Mouse (Mus musculus) heart, embryonic 13.5 days (tissue): ENCODE measurements around the gene Rimbp2. TPM values are rescaled to one million over a fixed set of nuclear protein-coding genes. Genes with fewer than 3 reads are reported as not detected.
A peak's percentile ranks its signal among the peaks of the same experiment; 100 is the strongest.
"Not testable (repeated sequence)": the region's sequence is repeated elsewhere in the genome, so short reads cannot be mapped to it uniquely, and the experiment has no call there.

ENCODE experiments used
- ATAC-seq: fragments of 200-750 bp; cut with Nextera tagmentation; 2 replicates; pipeline ENCODE4 v1.8.0; 2017; ENCODE audit warnings: moderate TSS enrichment; ENCODE audit not compliant: insufficient number of reproducible peaks, low FRiP score, low TSS enrichment; ENCODE audit errors: extremely low read depth
- H3K27ac ChIP-seq: fragments of 300-500 bp; sonication (generic); replicated peaks from 2 replicates; pipeline ENCODE4 v1.5.1; 2015; ENCODE audit warnings: moderate library complexity, mild to moderate bottlenecking, inconsistent platforms
- H3K27me3 ChIP-seq: fragments of 300-500 bp; sonication (generic); replicated peaks from 2 replicates; pipeline ENCODE4 v1.6.1; 2015; ENCODE audit warnings: mild to moderate bottlenecking, inconsistent platforms
- H3K36me3 ChIP-seq: fragments of 300-500 bp; sonication (generic); 2 replicates; pipeline ENCODE4 v1.6.1; 2015; ENCODE audit warnings: mild to moderate bottlenecking, inconsistent platforms
- H3K4me1 ChIP-seq: fragments of 300-500 bp; sonication (generic); 2 replicates; pipeline ENCODE4 v1.6.1; 2015; ENCODE audit warnings: inconsistent platforms
- H3K4me2 ChIP-seq: fragments of 300-500 bp; sonication (generic); 2 replicates; pipeline ENCODE4 v1.6.1; 2015; ENCODE audit warnings: inconsistent platforms, mild to moderate bottlenecking, moderate library complexity
- H3K4me3 ChIP-seq: fragments of 300-500 bp; sonication (generic); 2 replicates; pipeline ENCODE4 v1.5.1; 2015; ENCODE audit warnings: moderate library complexity, mild to moderate bottlenecking, inconsistent platforms
- H3K9ac ChIP-seq: fragments of 300-500 bp; sonication (generic); 2 replicates; pipeline ENCODE4 v1.6.1; 2015; ENCODE audit warnings: inconsistent platforms, mild to moderate bottlenecking, moderate library complexity
- H3K9me3 ChIP-seq: fragments of 300-500 bp; sonication (generic); 2 replicates; pipeline ENCODE4 v1.6.1; 2016; ENCODE audit warnings: inconsistent platforms
- WGBS: fragments of 180-500 bp; shearing (Covaris S2); methylation state at CpG from one replicate; pipeline ENCODE4 v1.1.7; 2015; ENCODE audit warnings: mixed read lengths; 5-methylcytosine and 5-hydroxymethylcytosine counted together
- polyA plus RNA-seq: library from polyadenylated mRNA; unstranded; fragments of >200 nt; fragmentation: Nextera tagmentation; extraction: Ambion mirVana; gene quantifications from 2 replicates; pipeline ENCODE4 v1.2.1, GENCODE M21; 2015

Rimbp2 gene
- polyA plus RNA-seq, 1 experiment from 2014 or later, result 0.15 TPM

DNA sequence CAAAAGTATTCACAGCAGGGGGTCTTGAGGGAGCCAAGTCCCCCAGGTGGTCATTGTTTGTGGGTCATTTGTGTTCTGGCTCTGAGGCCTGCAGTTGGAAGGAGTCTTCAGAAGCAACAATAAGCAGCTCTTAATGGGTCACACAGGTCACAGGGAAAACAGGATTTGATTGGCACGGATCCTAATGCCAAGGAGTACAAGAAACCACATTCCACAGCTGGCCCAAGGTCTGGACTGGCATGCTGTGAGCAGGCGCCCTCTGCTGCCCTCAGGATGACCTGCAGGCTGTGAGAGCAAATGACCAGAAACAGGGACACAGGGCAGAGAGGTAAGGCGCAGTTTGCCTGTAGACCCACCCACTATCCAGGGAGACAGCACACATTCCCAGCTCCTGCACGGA, 23.0 kb upstream of the Rimbp2 start:
- 25% methylated on average over 4 of the region's 4 CpGs for WGBS
- ATAC-seq, result no peak
- H3K4me3 ChIP-seq, result no peak overlapping the region

DNA sequence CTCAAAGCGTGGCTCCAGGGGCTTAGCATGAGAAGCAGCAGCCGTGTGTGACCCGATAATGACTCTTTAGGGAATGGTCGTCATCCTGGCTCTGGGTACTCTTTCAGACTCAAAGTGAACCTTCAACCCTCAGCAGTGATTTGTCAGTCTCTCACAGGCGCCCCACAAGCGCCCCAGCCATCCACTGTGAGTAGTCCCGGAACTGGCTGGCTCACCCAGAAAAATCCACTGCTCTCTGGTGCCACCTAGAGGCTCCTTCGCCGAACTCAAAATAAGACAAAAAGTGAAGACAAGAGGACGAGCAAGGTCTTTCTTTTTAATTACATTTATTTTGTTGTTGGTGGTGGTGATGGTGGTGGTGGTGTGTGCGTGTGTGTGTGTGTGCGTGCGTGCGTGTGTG, 18.0 kb upstream of the Rimbp2 start:
- ATAC-seq, result no peak
- Histone ChIP-seq H3K9me3 (0 out of 2 replicates have a peak, but pooled peaks cover 8% of the 10 kb centered on the region), H3K4me1 (no peaks in the 10 kb centered on the region), H3K36me3 (no peaks in the 10 kb centered on the region), H3K27ac (no peak overlapping the region), H3K4me2 (peak overlapping the region; percentile 50), H3K27me3 (0 out of 2 replicates have a peak, but pooled peaks cover 7% of the 10 kb centered on the region), H3K9ac (no peak overlapping the region), H3K4me3 (no peak overlapping the region)
- WGBS, result 10% methylated on average over 14 of the region's 14 CpGs

More for the DNA sequence above, 23.0 kb upstream of the Rimbp2 start:
- Histone ChIP-seq H3K9ac (no peak overlapping the region), H3K27ac (no peak overlapping the region), H3K9me3 (peaks cover 5% of the 10 kb centered on the region; the same call in 1 of the 2 replicates), H3K4me2 (no peak overlapping the region), H3K36me3 (no peaks in the 10 kb centered on the region), H3K27me3 (0 out of 2 replicates have a peak, but pooled peaks cover 7% of the 10 kb centered on the region), H3K4me1 (no peaks in the 10 kb centered on the region)

- Histone ChIP-seq H3K4me2 (peak overlapping the region; percentile 50), H3K27me3 (0 out of 2 replicates have a peak, but pooled peaks cover 7% of the 10 kb centered on the region), H3K36me3 (no peaks in the 10 kb centered on the region), H3K4me3 (no peak overlapping the region), H3K9me3 (0 out of 2 replicates have a peak, but pooled peaks cover 8% of the 10 kb centered on the region), H3K4me1 (no peaks in the 10 kb centered on the region), H3K27ac (no peak overlapping the region), H3K9ac (no peak overlapping the region)
- no peak for ATAC-seq
- WGBS, result 59% methylated on average over 10 of the region's 10 CpGs
Observed at GRCm38 (mm10) chr5:128970878-128971277, 17.6 kb upstream of the Rimbp2 start.

GRCm38 (mm10) chr5:128964353-128964752, 11.1 kb upstream of the Rimbp2 start:
- Histone ChIP-seq H3K27ac (no peak overlapping the region), H3K27me3 (no peaks in the 10 kb centered on the region), H3K9me3 (peaks cover 18% of the 10 kb centered on the region), H3K36me3 (no peaks in the 10 kb centered on the region), H3K4me2 (no peak overlapping the region), H3K9ac (no peak overlapping the region), H3K4me1 (no peaks in the 10 kb centered on the region), H3K4me3 (no peak overlapping the region)
- WGBS, result 46% methylated on average over 4 of the region's 4 CpGs
- no peak for ATAC-seq

- Histone ChIP-seq H3K27me3 (peaks cover 3% of the 10 kb centered on the region; the same call in 1 of the 2 replicates), H3K4me1 (no peaks in the 10 kb centered on the region), H3K9me3 (peaks cover 15% of the 10 kb centered on the region), H3K4me3 (no peak overlapping the region), H3K27ac (no peak overlapping the region), H3K9ac (no peak overlapping the region), H3K4me2 (no peak overlapping the region), H3K36me3 (no peaks in the 10 kb centered on the region)
- no peak for ATAC-seq
- 76% methylated on average over 3 of the region's 3 CpGs for WGBS
Observed at GRCm38 (mm10) chr5:128958916-128959315, 5.6 kb upstream of the Rimbp2 start.

DNA sequence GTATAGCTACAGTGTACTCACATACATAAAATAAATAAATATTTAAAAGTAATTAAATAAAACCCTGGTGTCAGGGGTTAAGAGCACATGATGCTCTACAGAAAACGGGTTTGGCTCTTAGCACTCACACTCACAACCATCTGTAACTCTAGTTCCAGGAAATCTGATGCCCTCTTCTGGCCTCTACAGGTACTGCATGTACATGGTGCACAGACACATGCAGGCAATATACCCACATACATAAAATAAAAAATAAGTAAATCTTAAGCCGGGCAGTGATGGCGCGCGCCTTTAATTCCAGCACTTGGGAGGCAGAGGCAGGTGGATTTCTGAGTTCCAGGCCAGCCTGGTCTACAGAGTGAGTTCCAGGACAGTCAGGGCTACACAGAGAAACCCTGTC, 1.1 kb upstream of the Rimbp2 start:
- H3K27ac ChIP-seq, H3K36me3 ChIP-seq, ATAC-seq, H3K4me3 ChIP-seq, H3K9ac ChIP-seq, H3K4me2 ChIP-seq, H3K9me3 ChIP-seq: not testable (repeated sequence)
- WGBS, result 82% methylated on average over 5 of the region's 5 CpGs
- Histone ChIP-seq H3K4me1 (peaks cover 11% of the 10 kb centered on the region), H3K27me3 (peaks cover 39% of the 10 kb centered on the region)

- peak overlapping the region; percentile 53 for H3K4me3 ChIP-seq
- no peaks in the 10 kb centered on the region for H3K36me3 ChIP-seq
- H3K27me3 ChIP-seq, result peaks cover 39% of the 10 kb centered on the region
- ATAC-seq, result no peak
- WGBS, result 2% methylated on average over 35 of the region's 35 CpGs
- peak overlapping the region; percentile 79 for H3K4me2 ChIP-seq
- peaks cover 4% of the 10 kb centered on the region; the same call in 1 of the 2 replicates for H3K9me3 ChIP-seq
- H3K27ac ChIP-seq, result no peak overlapping the region
- H3K4me1 ChIP-seq, result peaks cover 11% of the 10 kb centered on the region
- peak overlapping the region; percentile 70 for H3K9ac ChIP-seq
Observed at GRCm38 (mm10) chr5:128952291-128953195, 743 bp downstream of the Rimbp2 start.

- Histone ChIP-seq H3K36me3 (no peaks in the 10 kb centered on the region), H3K27ac (no peak overlapping the region), H3K9ac (no peak overlapping the region), H3K9me3 (peaks cover 4% of the 10 kb centered on the region; the same call in 1 of the 2 replicates), H3K27me3 (peaks cover 39% of the 10 kb centered on the region), H3K4me1 (peaks cover 11% of the 10 kb centered on the region), H3K4me3 (peak overlapping the region; percentile 53; the same call in 1 of the 2 replicates), H3K4me2 (peak overlapping the region; percentile 79)
- 30% methylated on average over 4 of the region's 4 CpGs for WGBS
- ATAC-seq, result no peak
Observed at GRCm38 (mm10) chr5:128951472-128951871, 1.8 kb downstream of the Rimbp2 start.

DNA sequence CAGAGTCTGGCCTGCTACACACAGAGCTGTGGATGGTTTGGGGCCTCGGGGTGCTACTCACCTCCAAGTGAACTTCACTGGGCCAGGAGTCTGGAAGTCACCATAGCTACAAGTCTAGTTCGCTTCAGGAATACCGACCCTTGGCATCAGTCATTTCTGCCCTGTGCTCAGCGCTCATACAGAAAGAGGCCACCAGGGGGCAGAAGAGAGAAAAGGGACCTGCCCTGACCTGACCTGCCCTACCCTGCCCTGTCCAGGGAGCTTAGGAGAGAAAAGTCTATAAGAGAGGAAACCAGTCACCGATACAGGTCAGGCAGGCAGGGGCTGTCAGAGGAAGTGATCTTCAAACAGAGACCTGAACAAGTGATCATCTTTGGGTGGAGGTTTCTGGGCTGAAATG, 6.2 kb downstream of the Rimbp2 start:
- WGBS, result 55% methylated on average over 5 of the region's 5 CpGs
- Histone ChIP-seq H3K27ac (no peak overlapping the region), H3K9me3 (no peaks in the 10 kb centered on the region), H3K4me2 (no peak overlapping the region), H3K27me3 (peaks cover 19% of the 10 kb centered on the region), H3K9ac (no peak overlapping the region), H3K4me1 (no peaks in the 10 kb centered on the region), H3K36me3 (no peaks in the 10 kb centered on the region), H3K4me3 (no peak overlapping the region)
- ATAC-seq, result no peak

DNA sequence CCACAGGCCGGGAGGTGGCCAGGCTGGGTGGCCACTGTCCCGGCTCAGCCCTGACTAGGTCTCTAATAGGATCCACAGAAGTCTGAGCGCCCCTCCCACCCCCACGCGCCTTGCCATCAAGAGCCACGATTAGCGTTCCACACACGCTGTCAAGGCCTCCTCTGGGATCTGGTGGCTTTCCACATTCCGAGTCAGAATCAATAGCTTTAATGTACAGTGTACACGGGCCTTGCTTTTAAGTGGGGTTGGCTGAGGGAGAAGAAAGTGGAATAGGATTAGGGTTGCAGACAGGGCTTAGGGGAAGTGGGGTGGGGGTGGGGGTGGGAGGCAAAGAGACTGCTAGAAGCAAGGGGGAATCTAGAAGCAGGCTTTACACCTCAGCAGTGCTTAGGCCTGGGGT, 12.8 kb downstream of the Rimbp2 start:
- Histone ChIP-seq H3K9me3 (no peaks in the 10 kb centered on the region), H3K4me3 (no peak overlapping the region), H3K36me3 (no peaks in the 10 kb centered on the region), H3K9ac (no peak overlapping the region), H3K4me1 (peaks cover 2% of the 10 kb centered on the region; the same call in 1 of the 2 replicates), H3K27me3 (0 out of 2 replicates have a peak, but pooled peaks cover 4% of the 10 kb centered on the region), H3K4me2 (no peak overlapping the region), H3K27ac (no peak overlapping the region)
- 71% methylated on average over 10 of the region's 10 CpGs for WGBS
- no peak for ATAC-seq

DNA sequence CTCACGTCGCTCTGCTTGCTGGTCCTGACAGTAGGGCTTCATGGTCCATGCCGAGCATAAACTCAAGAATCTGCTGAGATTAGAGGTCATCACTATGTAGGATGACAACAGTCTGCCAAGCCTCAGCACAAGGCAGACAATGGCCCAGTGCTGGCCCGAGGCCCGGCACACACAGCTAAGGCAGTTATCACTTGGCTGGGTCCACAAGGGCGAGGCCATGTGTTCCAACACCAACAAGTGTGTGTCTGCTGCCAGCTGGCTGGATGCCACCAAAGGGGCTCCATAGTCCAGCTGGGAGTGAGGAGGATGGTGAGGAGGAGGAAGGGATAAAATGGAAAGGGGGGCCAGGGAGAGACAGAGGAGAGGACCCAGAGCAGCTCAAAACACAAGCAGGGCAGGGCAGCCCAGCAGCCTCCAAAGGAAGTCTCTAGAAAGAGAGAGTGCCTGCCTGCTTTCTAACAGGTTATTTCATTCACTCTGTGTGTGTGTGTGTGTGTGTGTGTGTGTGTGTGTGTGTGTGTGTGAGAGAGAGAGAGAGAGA, 17.9 kb downstream of the Rimbp2 start:
- peaks cover 16% of the 10 kb centered on the region for H3K27me3 ChIP-seq
- H3K4me1 ChIP-seq, result peaks cover 8% of the 10 kb centered on the region; the same call in 1 of the 2 replicates
- H3K9me3 ChIP-seq, result no peaks in the 10 kb centered on the region
- H3K4me2 ChIP-seq, result no peak overlapping the region
- no peaks in the 10 kb centered on the region for H3K36me3 ChIP-seq
- H3K4me3 ChIP-seq, result no peak overlapping the region
- peak; percentile 76 for ATAC-seq
- 32% methylated on average over 6 of the region's 6 CpGs for WGBS
- H3K9ac ChIP-seq, result no peak overlapping the region
- no peak overlapping the region for H3K27ac ChIP-seq
